Mouse (Mus musculus) lung, adult 2 months (tissue): ENCODE results near the gene Zmym2. TPM values are rescaled to one million over a fixed set of nuclear protein-coding genes. Genes with fewer than 3 reads are reported as not detected.

Experiments
- DNase-seq: peaks from one replicate; pipeline ENCODE4 v3.0.0; 2022
- H3K4me1 ChIP-seq: fragments of 200-500 bp; 2 replicates; pipeline ENCODE4 v1.6.1; 2011; ENCODE audit warnings: low read length; ENCODE audit not compliant: control insufficient read depth, insufficient read depth
- H3K4me3 ChIP-seq: fragments of 200-500 bp; replicated peaks from 2 replicates; pipeline ENCODE3; 2011; ENCODE audit warnings: low read depth, mild to moderate bottlenecking, control low read depth, low read length; ENCODE audit errors: extremely low read depth
- CTCF ChIP-seq: fragments of 200-500 bp; IDR thresholded peaks from 2 replicates; pipeline ENCODE4 v1.5.1; 2011; ENCODE audit warnings: mild to moderate bottlenecking, low read length, control low read depth; ENCODE audit not compliant: insufficient read depth
- POLR2A ChIP-seq: fragments of 200-500 bp; IDR thresholded peaks from 2 replicates; pipeline ENCODE4 v1.6.1; 2011; ENCODE audit warnings: low read depth, mild to moderate bottlenecking, control low read depth, low read length, borderline replicate concordance; ENCODE audit errors: extremely low read depth
- WGBS: fragments of 180-500 bp; shearing (Covaris S2); methylation state at CpG from one replicate; pipeline ENCODE4 v1.1.7; 2018; 5-methylcytosine and 5-hydroxymethylcytosine counted together
- polyA plus RNA-seq: library from polyadenylated mRNA; depleted of rRNA; stranded (reverse); fragments of >200 nt; gene quantifications from 2 replicates; pipeline ENCODE4 v1.2.3, GENCODE M21; 2012

Gene Zmym2
- polyA plus RNA-seq, 1 experiment = 11.0 TPM

DNA sequence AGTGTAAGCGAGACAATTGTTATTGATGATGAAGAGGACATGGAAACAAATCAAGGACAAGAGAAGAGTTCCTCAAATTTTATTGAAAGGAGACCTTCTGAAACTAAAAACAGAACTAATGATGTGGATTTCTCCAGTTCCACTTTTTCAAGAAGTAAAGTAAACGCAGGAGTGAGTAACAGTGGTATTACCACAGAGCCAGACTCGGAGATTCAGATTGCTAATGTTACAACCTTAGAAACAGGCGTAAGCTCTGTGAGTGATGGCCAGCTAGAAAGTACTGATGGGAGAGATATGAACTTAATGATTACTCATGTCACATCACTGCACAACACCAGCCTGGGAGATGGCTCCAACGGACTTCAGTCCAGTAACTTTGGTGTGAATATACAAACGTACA lies 16.6 kb downstream of the Zmym2 start:
- no peak for TF ChIP-seq CTCF
- TF ChIP-seq POLR2A = no peak
- no peak overlapping the region for H3K4me3 ChIP-seq
- WGBS = 58% methylated on average over 6 of the region's 6 CpGs
- H3K4me1 ChIP-seq = peaks cover 7% of the 10 kb centered on the region
- DNase-seq = no peak

DNA sequence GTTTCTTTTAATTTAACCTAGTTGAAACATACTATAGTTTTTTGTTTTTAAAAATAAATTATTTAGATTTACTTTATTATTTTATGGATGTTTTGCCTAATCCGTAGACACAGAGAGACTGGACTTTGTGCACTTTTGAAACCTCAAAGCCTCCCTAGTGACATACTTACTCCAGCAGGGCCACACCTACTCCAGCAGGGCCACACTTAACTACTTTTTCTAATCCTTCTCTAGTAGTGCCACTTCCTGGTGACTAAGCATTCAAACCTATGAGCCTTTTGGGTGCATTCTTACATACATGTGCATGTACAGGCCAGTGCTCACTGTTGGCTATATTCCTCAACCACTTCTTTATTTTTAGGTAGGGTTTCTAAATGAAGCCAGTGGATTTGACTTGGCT lies 19.2 kb downstream of the Zmym2 start:
- no peak overlapping the region for H3K4me3 ChIP-seq
- no peak for DNase-seq
- no peak for TF ChIP-seq CTCF
- TF ChIP-seq POLR2A = no peak
- H3K4me1 ChIP-seq = peaks cover 7% of the 10 kb centered on the region
- WGBS = 77% methylated on average over 1 of the region's 1 CpGs

DNA sequence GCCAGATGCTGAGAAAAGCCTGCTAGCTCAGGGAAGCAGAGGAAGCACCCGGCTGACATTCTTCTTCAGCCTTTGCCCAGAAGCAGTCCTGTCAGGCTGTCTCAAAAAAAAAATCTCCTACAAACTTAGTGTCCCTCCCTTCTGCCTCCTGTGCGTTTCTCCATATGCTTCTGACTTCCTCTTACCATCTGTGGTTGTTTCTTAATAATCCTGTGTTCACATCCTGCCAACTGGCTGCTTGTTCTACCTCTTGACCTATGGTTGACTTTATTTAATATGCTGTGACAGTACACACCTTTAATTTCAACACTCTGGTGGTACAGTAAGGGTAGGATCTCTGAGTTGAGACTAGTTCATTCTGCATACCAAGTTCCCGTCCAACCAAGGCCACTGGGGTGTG lies 32.1 kb downstream of the Zmym2 start:
- TF ChIP-seq POLR2A (no peak), CTCF (no peak)
- no peak for DNase-seq
- WGBS = 40% methylated on average over 3 of the region's 3 CpGs
- H3K4me1 ChIP-seq = 0 out of 2 replicates have a peak, but pooled peaks cover 3% of the 10 kb centered on the region
- no peak overlapping the region for H3K4me3 ChIP-seq

DNA sequence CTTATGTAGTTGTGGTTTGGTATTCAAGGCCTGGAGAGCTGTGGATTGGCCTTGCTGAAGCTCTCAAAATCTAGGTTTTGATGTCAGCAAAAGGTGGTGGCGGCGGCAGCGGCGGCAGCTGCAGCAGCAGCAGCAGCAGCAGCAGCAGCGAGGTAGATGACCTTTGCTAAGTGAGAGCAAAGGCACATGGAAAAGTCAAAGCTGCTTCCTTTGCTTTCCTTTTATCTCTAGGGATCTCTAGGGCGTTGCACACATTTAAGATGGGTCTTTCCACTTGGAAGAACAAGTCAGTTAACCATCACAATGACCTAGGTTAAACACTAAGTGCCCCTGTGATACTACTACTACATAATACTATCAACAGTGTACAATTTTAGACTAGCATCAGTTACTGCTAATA lies 49.0 kb downstream of the Zmym2 start:
- TF ChIP-seq CTCF = no peak
- 77% methylated on average over 6 of the region's 6 CpGs for WGBS
- Histone ChIP-seq H3K4me3 (no peak overlapping the region), H3K4me1 (no peaks in the 10 kb centered on the region)
- DNase-seq = no peak

DNA sequence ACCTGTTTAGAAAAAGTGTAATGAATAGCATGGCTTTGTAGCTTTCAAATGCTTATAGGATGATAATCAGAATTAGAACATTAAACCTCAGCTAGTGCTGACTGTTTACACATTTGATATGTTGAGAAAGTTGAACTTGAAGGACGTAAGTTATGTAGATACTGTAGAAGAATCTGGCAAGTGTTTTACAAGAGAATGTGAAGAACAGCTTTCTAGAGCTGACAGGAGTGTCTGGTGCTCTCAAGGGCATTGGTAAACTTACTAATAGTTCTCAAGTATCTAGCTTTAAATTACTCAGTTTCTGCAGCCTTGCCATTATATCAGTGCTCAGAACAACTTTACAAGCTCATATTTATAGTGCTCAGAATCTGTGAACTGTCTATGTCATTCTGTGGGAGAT lies 53.5 kb downstream of the Zmym2 start:
- DNase-seq = no peak
- Histone ChIP-seq H3K4me3 (no peak overlapping the region), H3K4me1 (no peaks in the 10 kb centered on the region)
- no peak for TF ChIP-seq POLR2A
- TF ChIP-seq CTCF = no peak
- WGBS = 74% methylated on average over 1 of the region's 1 CpGs

DNA sequence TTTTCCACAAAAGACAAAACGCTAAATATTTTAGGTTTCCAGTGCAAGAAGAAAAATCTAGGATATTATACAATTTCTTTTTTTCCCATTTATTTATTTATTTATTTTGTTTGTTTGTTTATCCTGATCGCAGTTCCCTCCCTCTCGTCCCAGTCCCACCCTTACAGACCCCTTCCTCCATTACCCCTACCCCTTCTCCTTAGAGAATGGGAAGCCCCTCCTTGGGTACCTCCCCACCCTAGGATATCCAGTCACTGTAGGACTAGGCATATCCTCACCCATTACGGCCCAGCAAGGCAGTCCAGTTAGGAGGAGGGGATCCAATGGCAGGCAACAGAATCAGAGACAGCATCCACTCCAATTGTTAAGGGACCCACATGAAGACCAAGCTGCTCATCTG lies 66.5 kb downstream of the Zmym2 start:
- no peaks in the 10 kb centered on the region for H3K4me1 ChIP-seq
- WGBS = 93% methylated on average over 4 of the region's 4 CpGs
- H3K4me3 ChIP-seq = no peak overlapping the region
- TF ChIP-seq CTCF (no peak), POLR2A (no peak)
- DNase-seq = no peak

DNA sequence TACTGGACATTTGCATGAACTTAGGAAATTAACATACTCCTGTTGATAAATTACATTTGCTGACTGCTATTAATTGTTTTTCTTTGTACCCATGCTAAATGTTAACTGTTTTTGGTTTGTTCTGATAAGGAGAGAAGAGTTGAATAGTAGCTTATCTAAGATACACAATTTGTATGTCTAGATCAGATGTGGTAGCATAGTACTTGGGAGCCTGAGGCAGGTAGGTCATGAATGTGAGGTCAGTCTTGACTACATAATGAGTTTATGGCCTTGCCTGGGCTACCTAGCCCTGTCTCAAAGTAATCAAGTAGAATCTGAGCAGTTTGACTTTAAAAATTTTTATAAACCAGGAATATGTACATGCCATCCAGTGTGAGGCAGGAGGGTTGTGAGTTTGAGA lies 67.9 kb downstream of the Zmym2 start:
- no peak for TF ChIP-seq CTCF
- no peak for TF ChIP-seq POLR2A
- no peaks in the 10 kb centered on the region for H3K4me1 ChIP-seq
- no peak overlapping the region for H3K4me3 ChIP-seq
- no peak for DNase-seq

DNA sequence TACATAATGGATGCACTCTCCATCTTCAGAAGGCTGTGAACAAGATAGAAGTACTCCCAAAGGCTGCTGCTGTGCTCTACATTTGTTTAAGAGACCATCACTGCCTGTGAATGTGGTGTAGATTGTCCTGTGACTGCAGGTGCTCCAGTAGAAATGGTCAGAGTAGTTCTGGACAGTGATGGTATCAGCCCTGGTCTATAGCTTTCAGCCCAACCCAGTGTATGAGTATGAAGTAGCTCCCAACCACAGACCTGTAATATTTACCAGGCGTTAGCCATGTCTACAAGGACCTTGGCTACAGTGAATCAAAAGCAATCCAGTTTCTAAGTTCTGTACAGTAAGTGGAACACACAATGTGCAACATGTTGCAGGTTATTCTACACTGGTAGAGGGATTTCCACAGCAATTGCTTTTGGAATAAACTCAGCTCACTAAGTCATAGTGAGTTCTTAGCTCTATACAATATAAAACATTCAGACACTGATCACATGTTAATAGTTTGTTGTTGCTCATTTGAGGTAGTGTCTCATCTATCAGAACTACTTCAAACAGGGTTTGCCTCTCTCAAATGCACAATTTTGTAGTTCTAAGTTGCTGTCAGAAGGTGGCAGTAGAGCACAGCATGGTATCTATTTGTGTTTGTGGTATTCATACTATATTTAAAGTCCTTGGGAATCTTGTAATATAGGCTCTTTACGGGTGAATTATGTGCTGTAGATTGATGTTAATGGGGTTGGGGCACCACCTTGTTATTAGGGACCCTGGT lies 77.7 kb downstream of the Zmym2 start:
- H3K4me3 ChIP-seq = no peak overlapping the region
- no peak for DNase-seq
- TF ChIP-seq CTCF (no peak), POLR2A (no peak)
- no peaks in the 10 kb centered on the region for H3K4me1 ChIP-seq
- 59% methylated on average over 2 of the region's 2 CpGs for WGBS

DNA sequence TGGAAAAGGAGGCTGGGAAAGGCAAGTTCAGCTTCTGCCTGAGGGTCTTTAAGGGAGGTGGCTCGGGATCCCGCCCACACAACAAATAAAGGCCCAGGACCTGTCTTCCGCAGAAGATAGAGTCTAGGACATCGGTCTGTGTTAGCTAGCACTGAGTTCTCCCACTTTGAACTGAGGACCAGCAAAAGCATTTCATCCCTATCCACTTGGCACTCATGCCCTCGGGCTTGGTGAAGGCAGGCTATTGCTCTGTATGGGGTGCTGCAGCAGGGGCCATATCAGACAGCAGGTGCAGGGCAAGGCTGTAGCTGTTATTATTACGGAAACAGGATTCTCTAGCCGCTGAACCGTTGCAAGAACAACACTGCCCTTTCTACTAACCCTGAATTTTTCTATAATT lies 83.2 kb downstream of the Zmym2 start:
- DNase-seq = no peak
- TF ChIP-seq CTCF (no peak), POLR2A (no peak)
- Histone ChIP-seq H3K4me3 (no peak overlapping the region), H3K4me1 (no peaks in the 10 kb centered on the region)
- 76% methylated on average over 8 of the region's 8 CpGs for WGBS

DNA sequence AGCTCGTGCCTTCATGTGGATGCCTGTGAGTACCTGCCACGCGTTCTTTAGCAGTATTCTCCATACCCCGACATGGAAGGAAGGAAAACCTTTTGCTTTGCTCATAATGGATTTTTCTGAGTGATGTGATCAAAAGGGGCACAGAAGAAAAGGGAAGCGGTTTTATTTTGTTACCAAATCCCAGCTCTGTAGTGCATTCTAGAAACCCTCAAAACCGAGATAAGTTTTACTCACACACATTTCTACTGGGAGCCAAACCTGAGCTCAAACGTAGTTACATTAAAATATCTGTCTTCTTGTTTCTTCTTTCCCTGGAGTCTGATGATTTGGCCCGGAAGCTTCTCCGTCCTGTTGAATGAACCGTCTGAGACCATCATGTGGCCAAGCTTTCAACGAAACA lies 83.7 kb downstream of the Zmym2 start:
- no peak for DNase-seq
- no peak overlapping the region for H3K4me3 ChIP-seq
- TF ChIP-seq CTCF (no peak), POLR2A (no peak)
- no peaks in the 10 kb centered on the region for H3K4me1 ChIP-seq
- 65% methylated on average over 11 of the region's 11 CpGs for WGBS
